Mouse (Mus musculus) megakaryocyte, embryonic 14.5 days (primary cell): ENCODE measurements around the gene Gm16181. TPM values are rescaled to one million over a fixed set of nuclear protein-coding genes. Genes with fewer than 3 reads are reported as not detected.

Source experiments
- H3K27me3 ChIP-seq: replicated peaks from 2 replicates; pipeline ENCODE3; 2012; ENCODE audit warnings: inconsistent platforms
- H3K36me3 ChIP-seq: replicated peaks from 2 replicates; pipeline ENCODE3; 2012; ENCODE audit warnings: low read length, inconsistent platforms, mixed read lengths
- H3K4me1 ChIP-seq: 2 replicates; pipeline ENCODE4 v1.6.1; 2012; ENCODE audit warnings: inconsistent platforms
- H3K4me3 ChIP-seq: replicated peaks from 2 replicates; pipeline ENCODE3; 2012; ENCODE audit warnings: moderate library complexity, mild to moderate bottlenecking, inconsistent platforms
- H3K9me3 ChIP-seq: 2 replicates; pipeline ENCODE4 v1.6.1; 2012; ENCODE audit warnings: inconsistent platforms
- FLI1 ChIP-seq: IDR thresholded peaks from 2 replicates; pipeline ENCODE4 v1.6.1; 2012; ENCODE audit warnings: low read length, inconsistent platforms, mixed read lengths
- GATA1 ChIP-seq: IDR thresholded peaks from 3 replicates; pipeline ENCODE4 v1.6.1; 2012; ENCODE audit warnings: mixed read lengths, low read length, inconsistent platforms, borderline replicate concordance
- polyA plus RNA-seq: library from polyadenylated mRNA; stranded (reverse); fragments of >175 nt; gene quantifications from 2 replicates; pipeline ENCODE4 v1.2.3, GENCODE M21; 2012; ENCODE audit warnings: low replicate concordance; ENCODE audit not compliant: insufficient read depth

Gene Gm16181
- polyA plus RNA-seq, 1 experiment: not detected

- no peak for TF ChIP-seq FLI1
- TF ChIP-seq GATA1: no peak
- H3K27me3 ChIP-seq: peaks cover 16% of the 10 kb centered on the region
Observed at GRCm38 (mm10) chr17:35248986-35249385, 28.4 kb downstream of the Gm16181 start.

DNA sequence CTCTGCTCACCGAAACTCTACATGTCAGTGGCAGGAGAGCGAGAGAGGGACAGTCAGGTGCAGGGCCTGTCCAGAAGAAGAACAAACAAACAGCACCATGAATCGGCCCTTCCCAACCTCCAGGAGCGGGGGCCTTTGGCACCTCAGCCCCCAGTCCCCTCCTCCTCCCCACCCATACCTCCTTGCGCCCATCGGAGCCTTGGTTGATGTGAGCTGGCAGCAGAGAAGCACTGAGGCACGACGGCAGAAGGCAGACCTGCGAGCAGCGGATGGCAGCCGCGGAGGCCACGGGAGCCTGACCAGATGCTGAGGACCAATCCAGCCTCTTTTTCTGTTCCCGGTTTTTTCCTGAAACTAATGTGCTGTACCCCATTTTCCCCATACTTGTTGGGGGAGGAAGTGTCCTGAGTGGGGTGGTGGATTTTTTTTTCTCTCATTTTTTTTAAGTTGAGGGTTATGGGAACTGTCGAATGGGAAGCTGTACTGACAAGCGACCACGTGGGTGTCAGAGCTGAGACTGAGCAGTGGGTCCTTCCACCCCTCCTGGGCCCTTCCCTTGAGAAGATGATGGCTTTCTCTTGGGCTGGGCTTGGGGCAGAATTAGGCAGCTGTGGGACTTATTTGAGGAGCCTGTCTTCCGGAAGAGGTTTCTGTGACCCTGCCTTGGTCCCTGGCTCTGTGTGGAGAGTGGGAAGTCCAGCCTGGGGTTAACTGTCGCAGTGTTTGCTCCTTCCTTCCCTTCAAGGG is 29.0 kb downstream of the Gm16181 start:
- no peak overlapping the region for H3K4me3 ChIP-seq
- H3K4me1 ChIP-seq: peaks cover 44% of the 10 kb centered on the region
- no peaks in the 10 kb centered on the region for H3K9me3 ChIP-seq
- peaks cover 16% of the 10 kb centered on the region for H3K27me3 ChIP-seq
- TF ChIP-seq GATA1: no peak
- TF ChIP-seq FLI1: no peak
- peaks cover 98% of the 10 kb centered on the region for H3K36me3 ChIP-seq

More at GRCm38 (mm10) chr17:35248986-35249385, 28.4 kb downstream of the Gm16181 start:
- Histone ChIP-seq H3K9me3 (no peaks in the 10 kb centered on the region), H3K36me3 (peaks cover 99% of the 10 kb centered on the region), H3K4me1 (peaks cover 45% of the 10 kb centered on the region), H3K4me3 (no peak overlapping the region)

- H3K4me1 ChIP-seq: peaks cover 41% of the 10 kb centered on the region
- H3K27me3 ChIP-seq: peaks cover 16% of the 10 kb centered on the region
- TF ChIP-seq GATA1: no peak
- H3K36me3 ChIP-seq: peaks cover 89% of the 10 kb centered on the region
- no peak overlapping the region for H3K4me3 ChIP-seq
- no peaks in the 10 kb centered on the region for H3K9me3 ChIP-seq
Observed at GRCm38 (mm10) chr17:35250348-35251120, 29.9 kb downstream of the Gm16181 start.

DNA sequence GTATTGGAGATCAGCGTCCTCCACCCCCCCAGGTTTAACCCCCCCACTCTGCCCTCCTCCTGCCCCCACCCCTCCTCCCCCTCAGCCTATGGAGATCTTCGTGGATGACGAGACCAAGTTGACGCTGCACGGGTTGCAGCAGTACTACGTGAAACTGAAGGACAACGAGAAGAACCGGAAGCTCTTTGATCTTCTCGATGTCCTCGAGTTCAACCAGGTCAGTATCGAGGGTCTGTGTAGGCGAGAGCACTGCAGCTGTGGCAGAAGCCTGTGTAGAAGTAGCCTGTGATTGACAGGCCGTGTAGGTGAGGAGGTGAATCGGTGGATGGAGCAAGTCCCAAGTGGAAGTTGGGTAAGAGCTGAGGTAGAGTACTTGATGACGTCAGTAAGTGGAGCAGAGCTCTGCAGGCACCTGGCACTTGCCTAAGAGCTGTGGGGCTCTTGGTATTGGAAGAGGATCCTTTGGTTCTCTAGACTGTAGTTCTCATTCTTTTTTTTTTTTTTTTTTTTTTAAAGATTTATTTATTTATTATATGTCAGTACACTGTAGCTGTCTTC is 30.6 kb downstream of the Gm16181 start:
- H3K9me3 ChIP-seq: no peaks in the 10 kb centered on the region
- no peak overlapping the region for H3K4me3 ChIP-seq
- TF ChIP-seq GATA1: no peak
- peaks cover 82% of the 10 kb centered on the region for H3K36me3 ChIP-seq
- peaks cover 37% of the 10 kb centered on the region for H3K4me1 ChIP-seq
- H3K27me3 ChIP-seq: peaks cover 16% of the 10 kb centered on the region

DNA sequence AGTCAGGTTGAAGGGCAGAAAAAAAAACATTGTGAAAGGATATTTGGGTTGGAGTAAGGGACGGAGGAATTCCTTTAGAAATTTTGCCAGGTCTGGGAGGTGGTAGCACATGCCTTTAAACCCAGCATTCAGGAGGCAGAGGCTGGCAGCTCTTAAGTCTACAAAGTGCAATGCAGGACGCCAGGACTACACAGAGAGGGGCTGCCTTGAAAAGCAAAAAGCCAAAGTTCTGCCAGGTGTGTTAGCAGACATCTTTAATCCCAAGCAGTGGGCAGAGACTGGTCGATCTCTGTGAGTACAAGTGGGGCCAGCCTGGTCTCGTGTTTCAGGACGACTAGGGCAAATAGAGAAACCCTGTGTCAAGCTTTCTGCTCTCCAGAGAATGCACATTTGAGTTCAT is 31.3 kb downstream of the Gm16181 start:
- H3K36me3 ChIP-seq: peaks cover 75% of the 10 kb centered on the region
- no peak overlapping the region for H3K4me3 ChIP-seq
- H3K4me1 ChIP-seq: peaks cover 35% of the 10 kb centered on the region
- H3K27me3 ChIP-seq: peaks cover 19% of the 10 kb centered on the region
- no peaks in the 10 kb centered on the region for H3K9me3 ChIP-seq
- no peak for TF ChIP-seq GATA1
- TF ChIP-seq FLI1: no peak

DNA sequence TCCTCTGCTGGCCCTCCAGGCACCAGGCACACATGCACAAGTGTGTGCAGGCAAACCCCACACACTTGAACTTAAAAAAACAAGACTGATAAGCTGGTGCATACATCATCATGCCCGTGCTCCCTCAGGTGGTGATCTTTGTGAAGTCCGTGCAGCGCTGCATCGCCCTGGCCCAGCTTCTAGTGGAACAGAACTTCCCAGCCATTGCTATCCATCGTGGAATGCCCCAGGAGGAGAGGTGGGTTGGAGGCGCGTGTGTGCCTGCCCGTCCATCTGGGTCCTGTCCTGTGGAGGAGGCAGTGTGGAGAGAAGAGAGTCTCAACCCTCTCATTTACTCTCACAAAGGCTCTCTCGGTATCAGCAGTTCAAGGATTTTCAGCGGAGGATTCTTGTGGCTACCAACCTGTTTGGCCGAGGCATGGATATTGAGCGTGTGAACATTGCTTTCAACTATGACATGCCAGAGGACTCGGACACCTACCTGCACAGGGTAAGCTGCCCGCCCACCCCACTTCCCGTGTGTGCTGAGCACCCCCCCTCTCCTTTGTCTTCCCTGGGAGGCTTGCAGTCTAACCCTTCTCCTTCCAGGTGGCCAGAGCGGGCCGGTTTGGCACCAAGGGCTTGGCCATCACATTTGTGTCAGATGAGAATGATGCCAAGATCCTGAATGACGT is 32.1 kb downstream of the Gm16181 start:
- H3K9me3 ChIP-seq: no peaks in the 10 kb centered on the region
- H3K36me3 ChIP-seq: peaks cover 67% of the 10 kb centered on the region
- H3K27me3 ChIP-seq: peaks cover 17% of the 10 kb centered on the region
- no peak overlapping the region for H3K4me3 ChIP-seq
- H3K4me1 ChIP-seq: peaks cover 38% of the 10 kb centered on the region
- no peak for TF ChIP-seq FLI1

DNA sequence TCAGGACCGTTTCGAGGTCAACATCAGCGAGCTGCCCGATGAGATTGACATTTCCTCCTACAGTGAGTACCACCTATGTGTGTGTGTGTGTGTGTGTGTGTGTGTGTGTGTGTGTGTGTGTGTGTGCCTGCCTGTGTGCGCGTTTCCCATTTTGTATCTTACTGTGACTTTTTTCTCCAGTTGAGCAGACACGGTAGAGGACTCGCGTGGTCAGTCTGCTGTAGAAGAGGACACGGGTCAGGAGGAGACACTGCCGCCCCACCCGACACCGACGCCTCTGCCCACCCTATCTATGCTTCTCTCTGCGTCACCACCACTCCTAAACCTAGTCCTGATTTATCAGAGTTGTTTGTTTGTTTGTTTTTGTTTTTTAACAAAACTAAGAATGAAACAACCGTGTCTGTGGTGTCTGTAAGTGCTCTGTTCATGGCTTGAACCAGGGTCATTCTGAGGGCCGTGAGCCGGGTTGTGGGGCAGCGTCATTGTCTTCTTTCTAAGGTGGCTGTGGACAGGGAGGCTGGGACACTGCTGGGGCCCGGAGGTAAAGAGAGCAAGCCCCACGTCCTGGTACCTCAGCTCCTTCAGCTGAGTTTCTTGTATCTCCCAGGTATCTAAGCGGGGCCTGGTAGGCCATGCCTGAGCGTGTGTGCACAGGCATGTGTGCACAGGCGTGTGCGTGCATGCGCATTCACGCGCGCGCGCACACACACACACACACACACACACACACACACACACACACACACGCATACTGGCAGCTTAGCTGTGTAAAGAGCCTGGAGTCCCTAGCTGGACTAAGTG is 32.9 kb downstream of the Gm16181 start:
- H3K4me3 ChIP-seq: no peak overlapping the region
- H3K36me3 ChIP-seq: peaks cover 60% of the 10 kb centered on the region
- H3K9me3 ChIP-seq: no peaks in the 10 kb centered on the region

DNA sequence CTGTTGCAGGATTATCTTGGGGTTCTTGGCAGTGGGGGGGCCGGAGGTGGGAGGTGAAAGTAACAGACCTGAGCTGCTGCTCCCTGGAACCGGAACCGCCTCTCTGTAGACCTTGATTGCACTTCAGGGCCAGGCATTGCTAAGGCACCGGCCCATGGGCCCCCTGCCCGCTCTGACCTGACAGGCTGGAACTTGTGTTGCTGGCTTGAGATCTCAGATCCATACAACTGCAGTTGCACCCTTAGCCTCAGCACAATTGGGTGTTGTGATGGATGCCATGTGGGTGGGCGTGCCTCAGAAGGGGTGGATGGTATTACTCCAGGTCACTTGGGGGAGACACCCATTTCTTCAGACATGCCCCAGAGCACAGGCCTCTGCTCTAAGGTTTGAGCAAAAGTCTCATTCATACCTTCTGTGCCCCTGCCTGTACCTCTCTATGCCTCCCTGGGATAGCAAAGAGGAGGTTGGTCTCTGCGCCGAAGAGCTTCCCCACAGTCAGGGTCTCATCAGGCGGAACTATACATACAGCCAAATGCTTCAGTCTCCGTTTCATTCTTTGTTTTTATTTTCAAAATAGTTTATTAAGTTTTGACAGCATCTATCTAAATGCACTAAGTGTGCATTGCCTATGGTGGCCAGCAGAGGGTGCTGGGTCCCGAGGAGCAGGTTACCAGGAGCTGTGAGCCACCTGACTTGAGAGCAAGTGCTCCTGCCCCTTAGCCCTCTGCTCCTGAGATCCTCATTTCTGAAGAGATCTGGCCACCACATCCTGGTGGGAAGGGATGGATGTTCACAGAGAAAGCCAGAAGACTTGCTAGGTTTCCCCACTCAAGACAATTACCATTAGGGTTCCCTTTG is 33.8 kb downstream of the Gm16181 start:
- peaks cover 14% of the 10 kb centered on the region for H3K27me3 ChIP-seq
- no peaks in the 10 kb centered on the region for H3K9me3 ChIP-seq
- H3K36me3 ChIP-seq: peaks cover 50% of the 10 kb centered on the region
- no peak overlapping the region for H3K4me3 ChIP-seq
- peaks cover 44% of the 10 kb centered on the region for H3K4me1 ChIP-seq
- TF ChIP-seq FLI1 (no peak), GATA1 (no peak)

More for the DNA sequence above, 32.9 kb downstream of the Gm16181 start:
- peaks cover 41% of the 10 kb centered on the region for H3K4me1 ChIP-seq
- H3K27me3 ChIP-seq: peaks cover 17% of the 10 kb centered on the region
- TF ChIP-seq FLI1: no peak
- TF ChIP-seq GATA1: no peak
